Mouse (Mus musculus) liver, embryonic 16.5 days (tissue): Measurements from ENCODE around the gene Nog. TPM values are rescaled to one million over a fixed set of nuclear protein-coding genes. Genes with fewer than 3 reads are reported as not detected.

ENCODE experiments used
- ATAC-seq: fragments of 200-750 bp; cut with Nextera tagmentation; 2 replicates; pipeline ENCODE4 v1.8.0; 2017; ENCODE audit warnings: low read depth, mild to moderate bottlenecking, moderate number of reproducible peaks, moderate library complexity
- H3K27ac ChIP-seq: fragments of 300-500 bp; sonication (generic); 2 replicates; pipeline ENCODE4 v1.5.1; 2014; ENCODE audit warnings: mild to moderate bottlenecking, low read length
- H3K27me3 ChIP-seq: fragments of 300-500 bp; sonication (generic); 2 replicates; pipeline ENCODE4 v1.6.1; 2014; ENCODE audit warnings: low read depth, low read length, mixed read lengths; ENCODE audit not compliant: control insufficient read depth, insufficient read depth
- H3K36me3 ChIP-seq: fragments of 300-500 bp; sonication (generic); 2 replicates; pipeline ENCODE4 v1.6.1; 2014; ENCODE audit warnings: mild to moderate bottlenecking; ENCODE audit not compliant: control insufficient read depth, insufficient read depth
- H3K4me1 ChIP-seq: fragments of 300-500 bp; sonication (generic); 2 replicates; pipeline ENCODE4 v1.6.1; 2014; ENCODE audit warnings: low read depth, low read length, mixed read lengths; ENCODE audit not compliant: control insufficient read depth
- H3K4me2 ChIP-seq: fragments of 300-500 bp; sonication (generic); 2 replicates; pipeline ENCODE4 v1.6.1; 2014; ENCODE audit warnings: low read depth, low read length, mixed read lengths
- H3K4me3 ChIP-seq: fragments of 300-500 bp; sonication (generic); 2 replicates; pipeline ENCODE4 v1.5.1; 2014; ENCODE audit warnings: low read depth, mild to moderate bottlenecking, low read length
- H3K9ac ChIP-seq: fragments of 300-500 bp; sonication (generic); 2 replicates; pipeline ENCODE4 v1.6.1; 2014; ENCODE audit warnings: low read depth, low read length
- H3K9me3 ChIP-seq: fragments of 300-500 bp; sonication (generic); replicated peaks from 2 replicates; pipeline ENCODE4 v1.6.1; 2016; ENCODE audit warnings: low read length; ENCODE audit not compliant: control insufficient read depth
- WGBS: fragments of 180-500 bp; shearing (Covaris S2); extraction: QIAGEN DNeasy Blood & Tissue Kit; methylation state at CpG from one replicate; pipeline ENCODE4 v1.1.7; 2014; ENCODE audit not compliant: insufficient replicate concordance; 5-methylcytosine and 5-hydroxymethylcytosine counted together
- polyA plus RNA-seq: library from polyadenylated mRNA; unstranded; fragments of >200 nt; fragmentation: Nextera tagmentation; extraction: Ambion mirVana; gene quantifications from 2 replicates; pipeline ENCODE4 v1.2.1, GENCODE M21; 2015

The Nog gene
- not detected in 2 replicates for polyA plus RNA-seq

DNA sequence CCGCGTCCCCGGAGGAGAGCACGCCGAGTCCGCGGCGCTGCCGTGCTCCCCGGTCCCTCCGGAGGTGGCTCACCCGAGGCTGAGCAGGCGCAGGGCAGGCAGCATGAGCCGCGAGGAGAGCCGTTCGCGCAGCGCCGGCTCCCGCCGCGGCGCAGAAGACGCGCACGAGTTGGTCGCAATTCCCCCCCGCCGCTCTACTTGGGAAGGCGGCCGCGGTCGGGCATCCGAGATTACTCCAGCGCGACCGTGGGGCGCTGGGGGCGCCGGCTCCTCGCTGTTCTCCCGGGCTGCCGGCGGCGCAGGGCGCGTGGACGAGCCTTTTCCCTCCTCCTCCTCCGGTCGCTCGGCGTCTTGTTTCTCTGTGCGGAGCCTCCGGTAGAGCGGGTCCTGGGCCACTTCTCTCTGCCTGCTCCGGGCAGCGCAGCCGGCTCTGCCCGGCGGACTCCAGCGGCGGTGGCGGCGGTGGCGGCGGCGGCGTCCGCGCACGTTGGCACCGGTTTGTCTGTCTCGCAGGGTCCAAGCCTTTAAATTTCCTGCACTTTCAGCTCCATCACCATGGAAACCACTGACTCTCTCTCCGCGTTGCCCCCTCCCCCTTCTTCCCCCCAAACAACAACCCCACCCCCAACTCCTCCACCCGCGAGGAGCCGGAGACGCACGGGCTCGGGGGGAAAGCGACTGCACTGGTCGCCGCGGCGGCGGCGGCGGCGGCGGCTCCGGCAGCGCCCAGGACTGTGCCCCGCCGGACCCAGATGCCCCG is at the start of gene Nog:
Gene Nog (minus strand): TSS at position 277 of the 760 bp plus-strand sequence.
- H3K9me3 ChIP-seq, result no peaks in the 10 kb centered on the region
- peaks cover 69% of the 10 kb centered on the region for H3K27me3 ChIP-seq
- H3K4me2 ChIP-seq, result peak within 1 kb of the TSS; percentile 63
- H3K9ac ChIP-seq, result no peak within 1 kb of the TSS
- H3K4me3 ChIP-seq, result peak within 1 kb of the TSS; percentile 48
- under 1% methylated on average over 97 of the region's 97 CpGs for WGBS
- ATAC-seq, result no peak
- no peaks in the 10 kb centered on the region; the same call in 1 of the 2 replicates for H3K4me1 ChIP-seq
- H3K36me3 ChIP-seq, result no peaks in the 10 kb centered on the region
- no peak within 1 kb of the TSS for H3K27ac ChIP-seq

DNA sequence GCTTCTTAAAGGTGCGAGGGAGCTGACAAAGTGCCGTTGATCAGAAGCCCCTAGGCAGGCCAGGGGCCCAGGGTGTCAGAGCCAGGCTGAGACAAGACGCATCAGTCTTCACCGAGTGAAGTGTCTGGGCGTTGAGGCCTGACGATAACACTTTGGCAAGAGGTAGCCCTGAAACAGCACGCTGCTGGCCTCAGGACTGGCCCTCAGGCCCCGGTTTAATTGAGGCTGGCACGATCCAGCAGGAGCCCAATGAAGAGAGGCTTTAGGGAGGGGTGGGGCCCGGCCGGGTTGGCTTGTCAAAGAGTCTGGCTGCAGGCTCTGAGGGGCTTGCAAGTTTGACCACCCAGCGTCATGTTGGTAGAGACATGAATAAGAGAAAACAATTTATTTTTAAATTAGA is 38.1 kb upstream of the Nog start:
- ATAC-seq, result no peak
- H3K4me1 ChIP-seq, result no peaks in the 10 kb centered on the region
- no peak overlapping the region for H3K27ac ChIP-seq
- 52% methylated on average over 12 of the region's 12 CpGs for WGBS
- no peak overlapping the region for H3K4me2 ChIP-seq
- H3K27me3 ChIP-seq, result no peaks in the 10 kb centered on the region
- no peak overlapping the region for H3K4me3 ChIP-seq
- no peak overlapping the region for H3K9ac ChIP-seq
- H3K36me3 ChIP-seq, result no peaks in the 10 kb centered on the region
- no peaks in the 10 kb centered on the region for H3K9me3 ChIP-seq

DNA sequence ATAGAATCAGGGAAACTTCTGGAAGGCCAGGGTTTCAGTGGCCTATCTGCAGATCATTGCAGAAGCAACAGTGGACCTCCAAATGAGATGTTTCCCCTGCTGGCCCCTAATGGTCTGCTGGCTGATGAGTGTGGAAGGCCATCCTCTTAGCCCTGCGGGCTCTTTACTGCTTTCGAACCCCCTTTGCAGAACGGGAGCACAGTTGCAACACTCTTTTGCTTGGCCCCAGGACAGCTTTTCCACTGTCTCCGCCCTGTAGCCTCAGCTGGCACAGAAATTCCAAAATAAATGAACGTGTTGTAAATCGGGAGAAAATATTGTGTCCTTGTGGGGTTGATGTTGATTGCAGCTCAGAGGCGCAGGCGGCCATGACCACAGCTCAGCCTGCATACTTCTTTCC is 37.7 kb upstream of the Nog start:
- Histone ChIP-seq H3K36me3 (no peaks in the 10 kb centered on the region), H3K27me3 (no peaks in the 10 kb centered on the region), H3K4me3 (no peak overlapping the region), H3K9me3 (no peaks in the 10 kb centered on the region), H3K27ac (no peak overlapping the region), H3K4me2 (no peak overlapping the region), H3K9ac (no peak overlapping the region), H3K4me1 (no peaks in the 10 kb centered on the region)
- no peak for ATAC-seq
- 75% methylated on average over 8 of the region's 8 CpGs for WGBS

DNA sequence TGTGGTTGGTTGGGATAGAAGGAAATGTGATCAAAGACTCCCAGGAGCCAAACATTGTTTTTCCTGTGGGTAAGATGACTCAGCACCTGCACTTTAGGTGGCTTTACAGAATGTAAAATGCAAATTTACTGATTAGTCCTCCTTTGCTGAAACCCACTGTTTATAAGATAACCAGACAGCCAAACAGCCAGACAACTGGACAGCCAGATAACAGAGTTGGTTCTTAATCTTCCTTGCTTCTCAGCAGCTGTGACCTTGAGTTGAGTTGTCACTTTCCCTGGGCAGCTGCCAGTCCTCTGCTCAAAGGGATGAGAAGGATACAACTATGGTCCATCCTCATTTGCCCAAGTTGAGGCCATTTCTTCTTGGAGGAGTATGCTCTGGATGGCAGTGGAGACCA is 35.8 kb upstream of the Nog start:
- Histone ChIP-seq H3K4me3 (no peak overlapping the region), H3K9ac (no peak overlapping the region), H3K36me3 (no peaks in the 10 kb centered on the region), H3K9me3 (no peaks in the 10 kb centered on the region), H3K27me3 (no peaks in the 10 kb centered on the region), H3K4me1 (no peaks in the 10 kb centered on the region), H3K4me2 (no peak overlapping the region), H3K27ac (no peak overlapping the region)
- ATAC-seq, result peak; percentile 59

DNA sequence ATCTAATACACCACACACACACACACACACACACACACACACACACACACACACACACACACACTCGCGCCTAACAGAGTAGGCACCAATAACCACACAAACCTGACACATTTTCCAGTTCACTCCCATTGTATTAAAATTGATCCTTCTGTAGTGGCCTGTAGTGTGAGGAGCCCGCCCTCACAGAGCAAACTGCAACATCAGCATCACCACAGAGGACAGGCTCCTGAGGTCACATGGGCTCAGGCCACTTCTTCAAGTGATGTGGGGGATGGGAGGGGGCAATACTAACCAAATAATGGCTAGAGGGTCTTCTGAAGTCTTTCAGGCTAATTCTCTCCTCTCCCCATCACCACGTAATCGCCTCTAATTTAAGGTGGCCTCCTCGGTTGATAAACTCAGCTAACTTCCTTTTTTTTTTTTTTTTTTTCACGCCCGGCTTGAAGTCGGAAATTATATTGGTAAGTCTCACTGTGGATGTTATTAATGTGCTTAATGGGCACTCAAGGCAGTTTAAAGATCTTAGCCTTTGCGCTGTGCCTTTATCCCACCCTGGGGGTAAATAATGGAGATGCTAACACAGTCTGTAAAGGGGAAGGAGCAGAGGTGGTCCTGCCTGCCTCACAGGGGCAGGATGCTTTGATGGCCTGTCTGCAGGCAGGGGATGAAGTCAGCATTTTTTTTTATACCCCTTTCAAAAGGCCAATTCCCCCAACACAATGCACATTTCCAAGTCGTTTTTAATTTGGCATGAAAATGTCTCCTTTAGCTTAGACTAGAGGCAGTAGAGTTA is 25.2 kb upstream of the Nog start:
- no peak for ATAC-seq
- 26% methylated on average over 11 of the region's 11 CpGs for WGBS
- Histone ChIP-seq H3K27me3 (no peaks in the 10 kb centered on the region), H3K36me3 (no peaks in the 10 kb centered on the region), H3K4me3 (no peak overlapping the region), H3K9me3 (no peaks in the 10 kb centered on the region), H3K9ac (no peak overlapping the region), H3K4me2 (no peak overlapping the region), H3K27ac (no peak overlapping the region), H3K4me1 (no peaks in the 10 kb centered on the region)

DNA sequence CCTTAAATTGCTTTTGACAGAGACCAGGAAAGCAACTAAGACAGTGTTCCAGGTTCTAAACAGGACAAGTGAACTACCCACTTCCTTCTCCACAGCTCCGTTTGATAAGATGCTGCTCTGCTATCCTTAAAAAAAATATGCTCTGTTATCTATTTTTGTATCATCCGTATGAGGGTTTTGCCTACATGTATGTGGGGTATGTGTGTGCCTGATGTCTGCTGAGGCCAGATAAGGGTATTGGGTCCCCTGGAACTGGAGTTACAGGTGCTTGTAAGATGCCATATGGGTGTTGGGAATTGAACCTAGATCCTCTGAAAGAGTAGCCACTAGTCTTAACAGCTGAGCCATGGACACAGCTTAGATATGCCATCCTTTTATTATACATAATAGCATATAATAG is 19.6 kb upstream of the Nog start:
- WGBS, result 45% methylated on average over 2 of the region's 2 CpGs
- H3K27me3 ChIP-seq, result no peaks in the 10 kb centered on the region
- H3K9ac ChIP-seq, result no peak overlapping the region
- ATAC-seq, result peak; percentile 66
- H3K4me1 ChIP-seq, result no peaks in the 10 kb centered on the region; the same call in 1 of the 2 replicates
- H3K27ac ChIP-seq, result no peak overlapping the region
- no peaks in the 10 kb centered on the region for H3K36me3 ChIP-seq
- no peaks in the 10 kb centered on the region for H3K9me3 ChIP-seq
- no peak overlapping the region for H3K4me3 ChIP-seq
- H3K4me2 ChIP-seq, result no peak overlapping the region

DNA sequence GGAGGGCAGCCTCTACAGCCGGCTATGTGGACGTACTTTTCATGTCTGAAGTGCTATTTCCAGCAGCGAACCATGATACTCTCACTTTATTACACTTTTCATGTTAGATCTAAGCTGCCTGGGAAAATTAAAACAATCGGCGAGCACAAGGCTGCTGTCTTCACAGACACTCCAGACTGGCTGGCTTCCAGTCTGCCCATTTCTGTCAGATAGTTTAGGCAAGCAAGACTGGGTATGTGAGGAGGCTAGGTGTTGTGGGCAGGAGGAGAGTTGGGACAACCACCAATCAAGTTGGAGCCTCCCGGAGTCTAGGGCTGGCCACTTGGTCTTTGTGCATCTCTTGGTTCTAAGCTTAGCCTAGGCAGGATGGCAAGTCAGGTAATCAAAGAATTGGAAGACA is 17.5 kb upstream of the Nog start:
- Histone ChIP-seq H3K27ac (no peak overlapping the region), H3K36me3 (no peaks in the 10 kb centered on the region), H3K9ac (no peak overlapping the region), H3K9me3 (no peaks in the 10 kb centered on the region), H3K4me3 (no peak overlapping the region), H3K4me2 (no peak overlapping the region), H3K27me3 (no peaks in the 10 kb centered on the region), H3K4me1 (no peaks in the 10 kb centered on the region; the same call in 1 of the 2 replicates)
- WGBS, result 58% methylated on average over 6 of the region's 6 CpGs
- no peak for ATAC-seq

DNA sequence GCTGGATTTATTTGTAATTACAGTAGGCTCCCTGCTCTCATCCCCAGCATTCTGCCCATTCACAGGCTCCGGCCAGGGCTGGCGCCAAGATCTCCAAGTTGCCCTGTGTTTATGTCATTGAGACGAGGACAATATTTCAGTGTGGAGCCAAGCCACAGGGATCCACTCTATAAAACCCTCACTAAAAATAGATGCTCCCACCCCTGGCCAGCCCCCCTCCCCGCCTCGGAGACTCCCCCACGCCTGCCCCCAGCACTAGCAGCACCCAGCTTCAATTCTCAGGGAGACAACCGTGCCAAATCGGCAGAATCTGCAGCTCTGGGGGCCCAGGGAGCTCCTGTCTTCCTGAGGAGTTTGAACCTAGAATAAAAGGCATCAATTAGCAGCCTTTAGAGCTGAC is 16.2 kb upstream of the Nog start:
- Histone ChIP-seq H3K4me3 (no peak overlapping the region), H3K27ac (no peak overlapping the region), H3K4me2 (no peak overlapping the region), H3K36me3 (no peaks in the 10 kb centered on the region), H3K27me3 (no peaks in the 10 kb centered on the region), H3K9ac (no peak overlapping the region), H3K9me3 (no peaks in the 10 kb centered on the region), H3K4me1 (no peaks in the 10 kb centered on the region; the same call in 1 of the 2 replicates)
- WGBS, result 32% methylated on average over 8 of the region's 8 CpGs
- no peak for ATAC-seq

DNA sequence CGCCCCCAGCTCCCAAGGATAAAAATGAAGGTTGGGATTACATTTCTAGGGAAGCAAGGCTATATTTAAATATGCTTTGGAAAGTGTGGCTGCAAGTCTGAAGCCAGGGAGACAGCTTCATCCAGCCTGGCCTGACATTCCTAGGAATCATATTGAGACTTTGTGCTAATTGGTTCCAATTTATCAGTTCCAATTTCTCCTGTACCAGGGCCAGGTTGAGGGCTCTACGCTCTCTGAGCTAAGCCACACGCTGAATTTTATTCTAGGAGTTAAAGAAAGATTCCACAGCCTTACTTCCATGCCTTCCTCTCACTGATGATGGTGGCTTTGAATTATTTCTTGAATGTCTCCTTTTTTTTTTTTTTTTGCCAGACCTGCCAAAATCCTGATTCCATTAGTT is 15.6 kb upstream of the Nog start:
- WGBS, result 67% methylated on average over 3 of the region's 3 CpGs

More for the DNA sequence above, 15.6 kb upstream of the Nog start:
- no peak for ATAC-seq
- no peak overlapping the region for H3K9ac ChIP-seq
- no peak overlapping the region for H3K4me3 ChIP-seq
- no peaks in the 10 kb centered on the region for H3K27me3 ChIP-seq
- no peaks in the 10 kb centered on the region; the same call in 1 of the 2 replicates for H3K4me1 ChIP-seq
- no peaks in the 10 kb centered on the region for H3K9me3 ChIP-seq
- H3K36me3 ChIP-seq, result no peaks in the 10 kb centered on the region
- no peak overlapping the region for H3K4me2 ChIP-seq
- no peak overlapping the region for H3K27ac ChIP-seq
